Mouse (Mus musculus) stomach, embryonic 14.5 days (tissue): ENCODE data around the gene Slc25a43. TPM values are rescaled to one million over a fixed set of nuclear protein-coding genes. Genes with fewer than 3 reads are reported as not detected.

Experiments
- ATAC-seq: fragments of 200-750 bp; cut with Nextera tagmentation; 2 replicates; pipeline ENCODE4 v1.8.0; 2017; ENCODE audit warnings: low read depth, moderate TSS enrichment; ENCODE audit not compliant: insufficient number of reproducible peaks, insufficient read depth, low FRiP score
- H3K27ac ChIP-seq: fragments of 300-500 bp; sonication (generic); 2 replicates; pipeline ENCODE4 v1.5.1; 2014; ENCODE audit warnings: mild to moderate bottlenecking, low read length, moderate library complexity, mixed read lengths
- H3K27me3 ChIP-seq: fragments of 300-500 bp; sonication (generic); 2 replicates; pipeline ENCODE4 v1.6.1; 2014; ENCODE audit warnings: low read length, control low read depth, mixed read lengths; ENCODE audit not compliant: control insufficient read depth, insufficient read depth
- H3K36me3 ChIP-seq: fragments of 300-500 bp; sonication (generic); 2 replicates; pipeline ENCODE4 v1.6.1; 2014; ENCODE audit warnings: mild to moderate bottlenecking, control low read depth, low read length, moderate library complexity, mixed read lengths; ENCODE audit not compliant: control insufficient read depth, insufficient read depth
- H3K4me1 ChIP-seq: fragments of 300-500 bp; sonication (generic); 2 replicates; pipeline ENCODE4 v1.6.1; 2014; ENCODE audit warnings: low read length, control low read depth, mixed read lengths; ENCODE audit not compliant: control insufficient read depth, insufficient read depth
- H3K4me2 ChIP-seq: fragments of 300-500 bp; sonication (generic); replicated peaks from 2 replicates; pipeline ENCODE4 v1.6.1; 2014; ENCODE audit warnings: low read depth, low read length, control low read depth
- H3K4me3 ChIP-seq: fragments of 300-500 bp; sonication (generic); 2 replicates; pipeline ENCODE4 v1.5.1; 2014; ENCODE audit warnings: low read depth, low read length, control low read depth
- H3K9ac ChIP-seq: fragments of 300-500 bp; sonication (generic); replicated peaks from 2 replicates; pipeline ENCODE4 v1.6.1; 2014; ENCODE audit warnings: low read depth, mild to moderate bottlenecking, control low read depth, low read length, moderate library complexity, mixed read lengths
- H3K9me3 ChIP-seq: fragments of 300-500 bp; sonication (generic); 2 replicates; pipeline ENCODE4 v1.6.1; 2016; ENCODE audit warnings: low read depth, low read length, control low read depth; ENCODE audit not compliant: control insufficient read depth
- WGBS: fragments of 180-500 bp; shearing (Covaris S2); extraction: QIAGEN DNeasy Blood & Tissue Kit; methylation state at CpG from one replicate; pipeline ENCODE4 v1.1.7; 2014; 5-methylcytosine and 5-hydroxymethylcytosine counted together
- polyA plus RNA-seq: library from polyadenylated mRNA; unstranded; fragments of >200 nt; fragmentation: Nextera tagmentation; extraction: Ambion mirVana; gene quantifications from 2 replicates; pipeline ENCODE4 v1.2.1, GENCODE M21; 2014

The Slc25a43 gene
- polyA plus RNA-seq, 1 experiment from 2014 or later: 1.7 TPM

DNA sequence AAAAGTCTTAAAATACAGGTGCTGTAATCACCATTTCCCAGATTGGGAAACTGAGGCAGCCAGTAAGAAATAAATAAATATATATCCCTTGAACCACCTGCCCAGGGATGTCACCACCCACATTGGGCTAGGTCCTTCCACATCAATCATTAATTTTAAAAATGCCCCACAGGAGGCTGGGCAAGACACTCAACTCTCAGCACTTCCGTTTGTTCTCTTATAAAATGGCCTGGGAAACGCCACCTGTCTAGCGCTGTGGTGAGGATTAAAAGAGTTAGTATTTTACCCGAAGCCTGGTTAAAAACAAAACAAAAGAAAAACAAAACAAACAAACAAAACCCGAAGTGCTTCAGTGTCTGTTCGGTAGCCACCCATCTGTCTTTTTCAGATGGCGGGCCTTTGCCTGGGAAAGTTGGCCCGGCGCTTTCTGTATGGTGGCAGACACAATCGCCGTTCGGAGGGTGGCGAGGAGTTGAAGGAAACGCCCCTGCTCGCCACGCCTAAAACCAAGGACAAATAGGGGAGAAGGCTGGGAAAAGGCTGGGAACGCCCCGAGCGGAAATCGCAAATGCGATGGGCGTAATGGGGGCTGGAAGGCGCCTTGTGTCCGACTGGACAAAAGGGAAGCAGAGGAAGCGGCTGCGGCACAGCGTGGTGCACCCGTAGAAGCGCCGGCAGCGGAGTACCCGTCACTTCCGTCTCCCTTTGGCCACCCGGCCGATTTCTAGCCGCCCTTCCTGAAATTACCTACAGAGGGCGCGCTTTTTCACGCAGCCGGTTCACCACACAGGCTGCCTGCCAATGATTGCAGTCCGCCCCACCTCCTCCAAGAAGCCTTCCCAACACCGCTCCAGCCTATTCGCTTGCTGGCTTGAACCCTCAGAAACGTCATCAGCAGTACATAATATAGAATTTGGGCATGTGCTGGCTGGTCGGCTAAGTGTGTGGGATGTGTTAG lies 64.2 kb downstream of the Slc25a43 start:
- WGBS: 17% methylated on average over 44 of the region's 45 CpGs
- Histone ChIP-seq H3K9ac (no peak overlapping the region; the same call in 1 of the 2 replicates), H3K4me2 (peak overlapping the region; percentile 35), H3K9me3 (no peaks in the 10 kb centered on the region), H3K4me1 (no peaks in the 10 kb centered on the region), H3K27me3 (no peaks in the 10 kb centered on the region), H3K27ac (peak overlapping the region; percentile 48), H3K36me3 (no peaks in the 10 kb centered on the region), H3K4me3 (peak overlapping the region; percentile 21)
- peak; percentile 92 for ATAC-seq

DNA sequence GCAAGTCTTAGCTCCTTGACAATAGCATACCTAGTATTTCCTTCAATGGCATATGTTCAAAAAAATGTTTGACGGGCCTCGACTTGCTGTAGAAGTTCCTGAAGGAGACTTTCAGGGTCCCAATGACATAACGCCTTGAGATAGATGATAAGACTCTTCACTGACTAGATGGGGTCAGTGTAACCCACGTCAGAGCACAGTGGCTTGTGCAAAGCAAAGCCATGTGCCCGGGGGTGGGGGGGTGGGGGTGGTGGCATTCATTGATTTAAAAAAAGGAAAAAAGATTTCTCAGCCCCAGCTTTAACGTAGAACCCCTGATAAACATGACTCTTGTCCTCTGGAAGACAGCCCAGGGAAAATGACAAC lies 64.8 kb downstream of the Slc25a43 start:
- Histone ChIP-seq H3K9ac (no peak overlapping the region), H3K27me3 (no peaks in the 10 kb centered on the region), H3K4me2 (peak overlapping the region; percentile 35), H3K27ac (no peak overlapping the region), H3K9me3 (no peaks in the 10 kb centered on the region), H3K4me1 (no peaks in the 10 kb centered on the region), H3K36me3 (no peaks in the 10 kb centered on the region), H3K4me3 (peak overlapping the region; percentile 21; the same call in 1 of the 2 replicates)
- ATAC-seq: no peak
- WGBS: 62% methylated on average over 6 of the region's 6 CpGs

DNA sequence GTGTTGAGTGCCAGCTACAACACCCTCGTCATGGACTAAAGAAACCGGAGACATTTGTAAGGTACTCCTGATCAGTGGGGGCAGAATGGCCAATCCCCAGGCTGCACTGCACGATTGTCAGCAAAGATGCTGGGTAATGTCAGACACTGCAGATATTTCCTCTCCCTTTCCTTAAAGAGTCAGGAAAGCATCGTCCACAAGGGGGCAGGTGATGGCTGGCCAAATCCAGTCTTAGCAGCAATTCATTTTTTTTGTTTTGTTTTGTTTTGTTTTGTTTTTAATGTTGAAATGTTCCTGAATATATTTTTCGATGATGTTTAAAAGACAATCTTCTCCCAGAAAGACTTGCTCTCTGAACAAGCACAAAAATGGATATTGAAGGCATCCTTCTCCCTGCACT lies 67.9 kb downstream of the Slc25a43 start:
- ATAC-seq: no peak
- no peak overlapping the region for H3K27ac ChIP-seq
- H3K4me3 ChIP-seq: no peak overlapping the region
- 40% methylated on average over 5 of the region's 5 CpGs for WGBS
- no peaks in the 10 kb centered on the region for H3K4me1 ChIP-seq
- no peak overlapping the region for H3K4me2 ChIP-seq
- H3K36me3 ChIP-seq: no peaks in the 10 kb centered on the region
- H3K9ac ChIP-seq: no peak overlapping the region
- no peaks in the 10 kb centered on the region for H3K27me3 ChIP-seq
- H3K9me3 ChIP-seq: no peaks in the 10 kb centered on the region

DNA sequence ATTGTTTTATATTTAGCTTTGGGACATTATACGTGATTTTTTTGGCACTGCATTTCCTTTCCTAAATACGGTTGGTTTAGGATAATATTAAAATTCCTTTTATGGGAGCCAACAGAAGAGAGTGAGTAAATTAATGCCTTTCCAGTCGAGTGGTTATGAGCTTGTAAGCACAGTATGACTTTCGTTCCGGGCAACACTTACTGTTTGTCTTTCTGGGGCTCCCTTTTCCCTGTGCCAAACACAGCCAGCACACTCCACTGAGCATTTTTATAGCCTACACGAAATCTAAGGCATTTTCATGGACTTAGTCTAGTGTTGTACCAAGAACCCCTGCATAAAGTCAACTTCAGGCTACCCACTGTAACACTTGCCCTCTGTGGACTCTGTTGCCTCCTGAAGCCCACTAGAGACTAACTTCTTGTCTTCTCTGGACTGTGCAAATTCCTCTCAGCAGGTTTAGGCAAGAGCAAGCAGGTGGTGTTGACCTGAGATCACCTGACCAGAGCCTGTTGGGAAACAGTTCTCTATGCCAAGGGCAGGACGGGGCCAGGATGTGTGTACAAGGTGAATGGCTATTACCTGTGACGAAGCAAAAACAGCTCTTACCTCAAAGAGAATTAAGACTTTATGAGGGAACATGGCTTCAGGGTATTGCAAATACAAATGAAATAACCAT lies 70.8 kb downstream of the Slc25a43 start:
- no peaks in the 10 kb centered on the region for H3K4me1 ChIP-seq
- H3K4me2 ChIP-seq: no peak overlapping the region
- H3K27me3 ChIP-seq: no peaks in the 10 kb centered on the region
- H3K9me3 ChIP-seq: no peaks in the 10 kb centered on the region
- no peak for ATAC-seq
- WGBS: 75% methylated on average over 8 of the region's 8 CpGs
- H3K9ac ChIP-seq: no peak overlapping the region
- no peak overlapping the region for H3K27ac ChIP-seq
- H3K4me3 ChIP-seq: no peak overlapping the region
- no peaks in the 10 kb centered on the region for H3K36me3 ChIP-seq

DNA sequence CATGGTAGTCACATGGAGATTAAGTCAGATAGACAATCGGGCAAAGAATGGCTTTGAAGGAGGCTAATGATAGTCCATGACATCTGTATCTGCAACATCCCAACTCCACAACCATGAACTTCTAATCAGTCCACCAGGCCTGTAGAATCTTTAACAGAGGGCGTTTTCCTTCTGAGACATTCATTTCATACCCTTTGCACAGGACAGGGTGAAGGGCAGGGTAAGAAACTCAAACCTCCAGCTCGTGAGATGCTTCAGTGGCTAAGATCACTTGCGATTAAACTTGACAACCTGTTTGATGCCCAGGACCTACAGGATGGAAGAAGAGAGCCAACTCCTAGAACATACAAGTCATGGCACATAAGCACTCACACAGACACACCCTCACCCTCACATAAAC lies 71.6 kb downstream of the Slc25a43 start:
- no peak overlapping the region for H3K27ac ChIP-seq

DNA sequence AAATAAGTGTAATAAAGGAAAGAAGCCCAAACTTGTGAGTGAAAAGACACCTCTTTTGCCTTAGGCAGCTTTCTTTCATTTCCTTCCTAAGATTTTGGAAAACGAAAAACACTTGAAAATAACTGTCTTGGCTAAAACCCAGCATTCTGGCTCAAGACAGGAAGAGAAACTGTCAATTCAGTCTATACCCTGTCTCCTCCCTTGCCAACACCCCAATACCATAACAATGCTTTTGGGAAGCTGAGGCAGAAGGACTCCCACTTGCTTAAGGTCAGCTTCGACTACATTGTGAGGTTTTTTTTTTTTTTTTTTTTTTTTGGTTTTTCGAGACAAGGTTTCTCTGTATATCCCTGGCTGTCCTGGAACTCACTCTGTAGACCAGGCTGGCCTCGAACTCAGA lies 72.0 kb downstream of the Slc25a43 start:
- Histone ChIP-seq H3K4me3 (no peak overlapping the region), H3K27me3 (no peaks in the 10 kb centered on the region), H3K4me2 (no peak overlapping the region), H3K9me3 (no peaks in the 10 kb centered on the region), H3K9ac (no peak overlapping the region), H3K4me1 (no peaks in the 10 kb centered on the region), H3K27ac (no peak overlapping the region), H3K36me3 (no peaks in the 10 kb centered on the region)
- WGBS: 75% methylated on average over 2 of the region's 4 CpGs
- ATAC-seq: no peak

More for the DNA sequence above, 71.6 kb downstream of the Slc25a43 start:
- H3K27me3 ChIP-seq: no peaks in the 10 kb centered on the region
- H3K9ac ChIP-seq: no peak overlapping the region
- H3K4me1 ChIP-seq: no peaks in the 10 kb centered on the region
- no peaks in the 10 kb centered on the region for H3K36me3 ChIP-seq
- 83% methylated on average over 4 of the region's 4 CpGs for WGBS
- no peak overlapping the region for H3K4me2 ChIP-seq
- ATAC-seq: no peak
- H3K4me3 ChIP-seq: no peak overlapping the region
- no peaks in the 10 kb centered on the region for H3K9me3 ChIP-seq

DNA sequence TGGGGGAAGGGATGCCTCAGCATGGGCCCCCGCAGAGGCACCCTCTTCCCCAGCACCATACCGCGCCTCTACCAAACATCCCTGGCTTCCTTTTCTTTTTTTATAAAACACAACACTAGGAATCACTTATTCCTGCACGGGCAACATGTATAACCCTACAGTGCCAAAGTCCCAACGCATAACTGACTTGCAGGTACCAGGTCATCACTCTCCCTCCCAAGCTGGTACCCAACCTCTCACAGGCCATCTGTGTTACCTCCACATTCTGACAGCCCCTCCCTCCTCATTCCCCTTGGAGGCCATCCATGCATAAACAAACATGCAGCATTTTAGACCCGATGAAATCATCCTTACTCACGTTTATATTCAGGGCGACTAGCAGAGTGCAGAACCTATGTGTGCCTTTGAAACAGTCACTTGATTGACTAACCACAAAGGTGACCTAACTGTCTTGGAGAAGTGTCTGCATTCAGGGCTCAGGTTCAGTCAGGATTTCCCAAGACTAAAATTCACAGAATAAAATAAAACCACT lies 73.0 kb downstream of the Slc25a43 start:
- peak; percentile 8; the same call in 1 of the 2 replicates for ATAC-seq
- Histone ChIP-seq H3K4me2 (peak overlapping the region; percentile 34; the same call in 1 of the 2 replicates), H3K9me3 (no peaks in the 10 kb centered on the region), H3K4me3 (no peak overlapping the region), H3K9ac (no peak overlapping the region), H3K27ac (peak overlapping the region; percentile 69; the same call in 1 of the 2 replicates), H3K27me3 (no peaks in the 10 kb centered on the region), H3K36me3 (no peaks in the 10 kb centered on the region), H3K4me1 (no peaks in the 10 kb centered on the region)
- WGBS: 24% methylated on average over 8 of the region's 8 CpGs

DNA sequence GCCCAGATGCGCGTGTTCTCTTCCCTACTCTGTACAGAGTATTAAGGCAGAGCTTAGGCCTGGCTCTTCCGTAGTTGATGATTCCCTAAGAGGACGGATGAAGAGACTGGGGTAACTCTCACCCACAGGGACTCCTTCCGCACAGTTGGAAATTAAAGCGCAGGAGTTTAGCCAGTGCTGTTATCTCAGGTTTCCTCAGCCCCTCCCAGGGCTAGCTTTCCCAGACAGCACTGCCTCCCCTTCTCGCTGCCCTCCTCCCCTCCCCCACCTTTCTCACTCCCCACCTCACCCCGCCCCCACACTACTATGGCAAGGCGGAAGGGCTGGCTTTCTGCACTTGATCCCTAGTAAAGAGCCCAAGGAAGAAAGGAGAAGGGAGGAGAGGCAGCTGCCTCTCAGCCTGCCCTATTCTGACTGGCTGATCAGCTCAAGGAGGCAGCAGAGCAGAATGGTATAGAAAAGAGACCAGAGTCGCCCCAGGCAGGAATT lies 73.5 kb downstream of the Slc25a43 start:
- peak; percentile 81 for ATAC-seq
- no peaks in the 10 kb centered on the region for H3K27me3 ChIP-seq
- peak overlapping the region; percentile 69; the same call in 1 of the 2 replicates for H3K27ac ChIP-seq
- H3K9ac ChIP-seq: no peak overlapping the region
- no peaks in the 10 kb centered on the region for H3K9me3 ChIP-seq
- H3K36me3 ChIP-seq: no peaks in the 10 kb centered on the region
- WGBS: 18% methylated on average over 10 of the region's 10 CpGs
- H3K4me1 ChIP-seq: no peaks in the 10 kb centered on the region
- no peak overlapping the region for H3K4me3 ChIP-seq
- H3K4me2 ChIP-seq: peak overlapping the region; percentile 34
